8 mouse cellular contexts compared by ENCODE assay signal in genomic region chr5:120560129-120560615, GRCm38 (mm10). TPM values are rescaled to one million over a fixed set of nuclear protein-coding genes. Genes with fewer than 3 reads are reported as not detected.
A peak's percentile ranks its signal among the peaks of the same experiment; 100 is the strongest.
DNase-seq lines count a peak whose midpoint lies in the region; ATAC-seq lines count a peak whose summit lies in the region.

No protein-coding gene starts in this region.

- peaks cover 24% of the 10 kb centered on the region for H3K36me3 ChIP-seq in heart, embryonic 13.5 days
- peaks cover 2% of the 10 kb centered on the region; the same call in 1 of the 2 replicates for H3K36me3 ChIP-seq in hindbrain, embryonic 16.5 days (ENCODE audit: control insufficient read depth, insufficient read depth, low read length)
- H3K36me3 ChIP-seq in midbrain, embryonic 12.5 days: peaks cover 8% of the 10 kb centered on the region

- peak overlapping the region; percentile 45; the same call in 1 of the 2 replicates for H3K27ac ChIP-seq in heart, embryonic 13.5 days (replicated peaks)
- H3K27ac ChIP-seq in hindbrain, embryonic 16.5 days (ENCODE audit: low read depth, low read length): peak overlapping the region; percentile 75
- peak overlapping the region; percentile 66 for H3K27ac ChIP-seq in midbrain, embryonic 12.5 days (replicated peaks)

- no peaks in the 10 kb centered on the region for H3K27me3 ChIP-seq in heart, embryonic 13.5 days (replicated peaks)
- H3K27me3 ChIP-seq in hindbrain, embryonic 16.5 days (replicated peaks; ENCODE audit: control insufficient read depth, insufficient read depth, low read length): no peaks in the 10 kb centered on the region
- H3K27me3 ChIP-seq in midbrain, embryonic 12.5 days: no peaks in the 10 kb centered on the region

- H3K9me3 ChIP-seq in heart, embryonic 13.5 days: no peaks in the 10 kb centered on the region
- no peaks in the 10 kb centered on the region for H3K9me3 ChIP-seq in hindbrain, embryonic 16.5 days (ENCODE audit: control insufficient read depth, low read length)
- no peaks in the 10 kb centered on the region for H3K9me3 ChIP-seq in midbrain, embryonic 12.5 days

- ATAC-seq in heart, embryonic 13.5 days (ENCODE audit: extremely low read depth, insufficient number of reproducible peaks, low FRiP score, low TSS enrichment): no peak
- no peak for ATAC-seq in hindbrain, embryonic 16.5 days
- no peak for ATAC-seq in midbrain, embryonic 12.5 days (ENCODE audit: low FRiP score, low read depth)

- no peak for DNase-seq in heart, postnatal 4 days
- peak; percentile 73 for DNase-seq in cerebellum, adult 9-10 months
- DNase-seq in spleen, postnatal 10 days (ENCODE audit: low spot score in 2 of 2): no peak
- DNase-seq in thymus, postnatal 4 days: no peak
- DNase-seq in ovary, postnatal 10 days (ENCODE audit: low spot score): no peak

- H3K9ac ChIP-seq in heart, embryonic 13.5 days: peak overlapping the region; percentile 52
- H3K9ac ChIP-seq in hindbrain, embryonic 16.5 days (ENCODE audit: low read depth, low read length): no peak overlapping the region
- 0 out of 2 replicates have a peak overlapping the region, but pooled peaks have one; percentile 20 for H3K9ac ChIP-seq in midbrain, embryonic 12.5 days (replicated peaks)

- peaks cover 52% of the 10 kb centered on the region for H3K4me1 ChIP-seq in heart, embryonic 13.5 days
- peaks cover 27% of the 10 kb centered on the region for H3K4me1 ChIP-seq in hindbrain, embryonic 16.5 days (ENCODE audit: control insufficient read depth, insufficient read depth, low read depth, low read length)
- peaks cover 48% of the 10 kb centered on the region for H3K4me1 ChIP-seq in midbrain, embryonic 12.5 days

- 75% methylated on average over 9 of the region's 9 CpGs for WGBS in heart, embryonic 13.5 days
- 49% methylated on average over 9 of the region's 9 CpGs for WGBS in hindbrain, embryonic 16.5 days
- 73% methylated on average over 9 of the region's 9 CpGs for WGBS in midbrain, embryonic 12.5 days

- H3K4me2 ChIP-seq in heart, embryonic 13.5 days: peak overlapping the region; percentile 52; the same call in 1 of the 2 replicates
- H3K4me2 ChIP-seq in hindbrain, embryonic 16.5 days (ENCODE audit: low read length): peak overlapping the region; percentile 12
- H3K4me2 ChIP-seq in midbrain, embryonic 12.5 days (replicated peaks): no peak overlapping the region

- no peak overlapping the region for H3K4me3 ChIP-seq in heart, embryonic 13.5 days
- no peak overlapping the region for H3K4me3 ChIP-seq in hindbrain, embryonic 16.5 days (ENCODE audit: low read length)
- no peak overlapping the region for H3K4me3 ChIP-seq in midbrain, embryonic 12.5 days

RNA-seq across cellular contexts. Expression of gene Tpcn1, which starts 28.3 kb away (rescaled TPM):
- 14.9 and 16.1 TPM in 2 replicates for polyA plus RNA-seq in heart, embryonic 13.5 days (2015; fragmentation: Nextera tagmentation; extraction: Ambion mirVana)
- total RNA-seq in heart, postnatal 4 days (2021): 10 to 100 TPM; 31.6 to 34.2 TPM
- polyA plus RNA-seq in hindbrain, embryonic 16.5 days (2015; fragmentation: Nextera tagmentation; extraction: Ambion mirVana): 15.1 and 17.4 TPM in 2 replicates
- polyA plus RNA-seq in midbrain, embryonic 12.5 days (2016; fragmentation: Nextera tagmentation; extraction: Ambion mirVana): 12.9 and 14.2 TPM in 2 replicates

RNA-seq across cellular contexts. Expression of gene Iqcd, which starts 28.6 kb away (rescaled TPM):
- 0.27 and 0.44 TPM in 2 replicates for polyA plus RNA-seq in heart, embryonic 13.5 days (2015; fragmentation: Nextera tagmentation; extraction: Ambion mirVana)
- total RNA-seq in heart, postnatal 4 days (2021): not detected
- polyA plus RNA-seq in hindbrain, embryonic 16.5 days (2015; fragmentation: Nextera tagmentation; extraction: Ambion mirVana): 2.0 and 2.4 TPM in 2 replicates
- 0.60 and 1.7 TPM in 2 replicates for polyA plus RNA-seq in midbrain, embryonic 12.5 days (2016; fragmentation: Nextera tagmentation; extraction: Ambion mirVana)

RNA-seq across cellular contexts. Expression of gene Slc8b1, which starts 49.2 kb away (rescaled TPM):
- 4.5 and 4.6 TPM in 2 replicates for polyA plus RNA-seq in heart, embryonic 13.5 days (2015; fragmentation: Nextera tagmentation; extraction: Ambion mirVana)
- 1 to 10 TPM; 8.7 to 9.3 TPM for total RNA-seq in heart, postnatal 4 days (2021)
- 2.3 and 2.7 TPM in 2 replicates for polyA plus RNA-seq in hindbrain, embryonic 16.5 days (2015; fragmentation: Nextera tagmentation; extraction: Ambion mirVana)
- polyA plus RNA-seq in midbrain, embryonic 12.5 days (2016; fragmentation: Nextera tagmentation; extraction: Ambion mirVana): 3.1 TPM in 2 replicates

RNA-seq across cellular contexts. Expression of gene Rita1, which starts 52.2 kb away (rescaled TPM):
- polyA plus RNA-seq in heart, embryonic 13.5 days (2015; fragmentation: Nextera tagmentation; extraction: Ambion mirVana): 9.6 and 10.4 TPM in 2 replicates
- 10 to 100 TPM; 10.7 to 10.8 TPM for total RNA-seq in heart, postnatal 4 days (2021)
- 29.3 and 33.7 TPM in 2 replicates for polyA plus RNA-seq in hindbrain, embryonic 16.5 days (2015; fragmentation: Nextera tagmentation; extraction: Ambion mirVana)
- 15.5 and 16.0 TPM in 2 replicates for polyA plus RNA-seq in midbrain, embryonic 12.5 days (2016; fragmentation: Nextera tagmentation; extraction: Ambion mirVana)

RNA-seq across cellular contexts. Expression of gene Ddx54, which starts 52.4 kb away (rescaled TPM):
- 29.6 and 29.7 TPM in 2 replicates for polyA plus RNA-seq in heart, embryonic 13.5 days (2015; fragmentation: Nextera tagmentation; extraction: Ambion mirVana)
- 10 to 100 TPM; 30.8 to 32.0 TPM for total RNA-seq in heart, postnatal 4 days (2021)
- 38.4 and 42.0 TPM in 2 replicates for polyA plus RNA-seq in hindbrain, embryonic 16.5 days (2015; fragmentation: Nextera tagmentation; extraction: Ambion mirVana)
- 51.8 and 53.0 TPM in 2 replicates for polyA plus RNA-seq in midbrain, embryonic 12.5 days (2016; fragmentation: Nextera tagmentation; extraction: Ambion mirVana)
